Mouse (Mus musculus): ENCODE measurements around the gene Kank2.
A peak's percentile ranks its signal among the peaks of the same experiment; 100 is the strongest.

The Kank2 gene

GRCm38 (mm10) chr9:21750370-21750769 is 48.2 kb downstream of the Kank2 start:
- no peak for DNase-seq (ENCODE audit: low read depth, low spot score)

GRCm38 (mm10) chr9:21749382-21750118 is 49.0 kb downstream of the Kank2 start:
- no peak for DNase-seq (ENCODE audit: low read depth, low spot score)

- no peak for DNase-seq (ENCODE audit: low read depth, low spot score)
These were observed 50.1 kb downstream of the Kank2 start for GRCm38 (mm10) chr9:21748491-21748890.

- no peak for DNase-seq (ENCODE audit: low read depth, low spot score)
These were observed 50.5 kb downstream of the Kank2 start for GRCm38 (mm10) chr9:21748033-21748432.

- no peak for DNase-seq (ENCODE audit: low read depth, low spot score)
These were observed 51.2 kb downstream of the Kank2 start for GRCm38 (mm10) chr9:21747238-21747774.

- no peak for DNase-seq (ENCODE audit: low read depth, low spot score)
These were observed 57.0 kb downstream of the Kank2 start for GRCm38 (mm10) chr9:21741514-21741913.

GRCm38 (mm10) chr9:21740427-21740826 is 58.1 kb downstream of the Kank2 start:
- DNase-seq (ENCODE audit: low read depth, low spot score) = no peak

- no peak for DNase-seq (ENCODE audit: low read depth, low spot score)
These were observed 59.8 kb downstream of the Kank2 start for GRCm38 (mm10) chr9:21738776-21739175.

- no peak for DNase-seq (ENCODE audit: low read depth, low spot score)
These were observed 61.4 kb downstream of the Kank2 start for GRCm38 (mm10) chr9:21737188-21737587.

GRCm38 (mm10) chr9:21736580-21736979 is 62.0 kb downstream of the Kank2 start:
- no peak for DNase-seq (ENCODE audit: low read depth, low spot score)

GRCm38 (mm10) chr9:21735126-21735525 is 63.4 kb downstream of the Kank2 start:
- DNase-seq (ENCODE audit: low read depth, low spot score) = no peak

GRCm38 (mm10) chr9:21733989-21734388 is 64.6 kb downstream of the Kank2 start:
- no peak for DNase-seq (ENCODE audit: low read depth, low spot score)

GRCm38 (mm10) chr9:21733446-21733845 is 65.1 kb downstream of the Kank2 start:
- no peak for DNase-seq (ENCODE audit: low read depth, low spot score)

- DNase-seq (ENCODE audit: low read depth, low spot score) = no peak
These were observed 66.3 kb downstream of the Kank2 start for GRCm38 (mm10) chr9:21732288-21732687.

GRCm38 (mm10) chr9:21729264-21729663 is 69.3 kb downstream of the Kank2 start:
- DNase-seq (ENCODE audit: low read depth, low spot score) = no peak

GRCm38 (mm10) chr9:21728261-21728832 is 70.2 kb downstream of the Kank2 start:
- DNase-seq (ENCODE audit: low read depth, low spot score) = no peak

- no peak for DNase-seq (ENCODE audit: low read depth, low spot score)
These were observed 72.1 kb downstream of the Kank2 start for GRCm38 (mm10) chr9:21726218-21726975.

GRCm38 (mm10) chr9:21725224-21726121 is 73.1 kb downstream of the Kank2 start:
- peak; percentile 15 for DNase-seq (ENCODE audit: low read depth, low spot score)

- peak; percentile 93 for DNase-seq (ENCODE audit: low read depth, low spot score)
These were observed 74.4 kb downstream of the Kank2 start for GRCm38 (mm10) chr9:21724147-21724536.

GRCm38 (mm10) chr9:21723377-21724146 is 75.0 kb downstream of the Kank2 start, which contains the start of gene Ldlr:
TSS of gene Ldlr (plus strand) at chr9:21723483.
- DNase-seq (ENCODE audit: low read depth, low spot score) = peak; percentile 78
